In genomic region chr3:158077380-158077772, GRCm38 (mm10) we compare ENCODE assay signal across 14 mouse cellular contexts.
"Had no signal": no experiment of that assay in that cellular context is flagged by ENCODE, and none has a peak within 500 bp of the region (broad histone marks: within the 10 kb centered on the region; RNA-seq: fewer than 3 reads in every experiment).

No protein-coding gene starts in this region.

- H3K36me3 ChIP-seq: intestine, embryonic 15.5 days; kidney, embryonic 15.5 days; limb, embryonic 12.5 days; liver, embryonic 13.5 days; lung, embryonic 15.5 days; midbrain, embryonic 10.5 days; neural tube, embryonic 15.5 days; stomach, embryonic 15.5 days had no signal

- H3K27me3 ChIP-seq: intestine, embryonic 15.5 days; kidney, embryonic 15.5 days; limb, embryonic 12.5 days; liver, embryonic 13.5 days; lung, embryonic 15.5 days; neural tube, embryonic 15.5 days; stomach, embryonic 15.5 days had no signal

- DNase-seq: kidney, postnatal 14 days; liver; liver, embryonic 13.5 days; liver, postnatal 0 days; right cerebral cortex, postnatal 4 days; thymus, adult 2 months; thymus, postnatal 36 days had no signal
